Mouse (Mus musculus): ENCODE data around the gene Prr18. TPM values are rescaled to one million over a fixed set of nuclear protein-coding genes. Genes with fewer than 3 reads are reported as not detected.
"Not testable (repeated sequence)": the region's sequence is repeated elsewhere in the genome, so short reads cannot be mapped to it uniquely, and the experiment has no call there.

The Prr18 gene
- 29.8 and 31.5 TPM in 2 replicates for total RNA-seq (2014; rRNA removed)
- polyA plus RNA-seq (2015; fragmentation: Nextera tagmentation; extraction: Ambion mirVana) = 15.7 and 15.9 TPM in 2 replicates

- not testable (repeated sequence) for H3K4me2 ChIP-seq (ENCODE audit: low read depth, low read length, poor library complexity, severe bottlenecking); H3K36me3 ChIP-seq (ENCODE audit: insufficient read depth, low read length); DNase-seq (ENCODE audit: low spot score); H3K9me3 ChIP-seq (ENCODE audit: low read length); H3K27me3 ChIP-seq (ENCODE audit: insufficient read depth, low read length); ATAC-seq (ENCODE audit: low FRiP score); H3K27ac ChIP-seq (ENCODE audit: low read depth, low read length); H3K9ac ChIP-seq (replicated peaks; ENCODE audit: low read length, poor library complexity, severe bottlenecking); H3K4me3 ChIP-seq (ENCODE audit: low read depth, low read length)
- WGBS = no CpG with 5 or more reads among the region's 5 CpGs
- peaks cover 12% of the 10 kb centered on the region for H3K4me1 ChIP-seq (ENCODE audit: insufficient read depth, low read length)
Observed at GRCm38 (mm10) chr17:8337159-8337558, at the start of gene Prr18. Prr18 (plus strand) TSS chr17:8337459.

- Histone ChIP-seq H3K36me3 (ENCODE audit: insufficient read depth, low read length) (0 out of 2 replicates have a peak, but pooled peaks cover 6% of the 10 kb centered on the region), H3K9ac (replicated peaks; ENCODE audit: low read length, poor library complexity, severe bottlenecking) (no peak overlapping the region), H3K4me1 (ENCODE audit: insufficient read depth, low read length) (peaks cover 3% of the 10 kb centered on the region; the same call in 1 of the 2 replicates), H3K4me3 (ENCODE audit: low read depth, low read length) (no peak overlapping the region), H3K27me3 (ENCODE audit: insufficient read depth, low read length) (no peaks in the 10 kb centered on the region), H3K27ac (ENCODE audit: low read depth, low read length) (no peak overlapping the region), H3K4me2 (ENCODE audit: low read depth, low read length, poor library complexity, severe bottlenecking) (no peak overlapping the region), H3K9me3 (ENCODE audit: low read length) (no peaks in the 10 kb centered on the region)
- ATAC-seq (ENCODE audit: low FRiP score) (no peak), DNase-seq (ENCODE audit: low spot score) (no peak)
- WGBS = 95% methylated on average over 3 of the region's 3 CpGs
- no peak for TF ChIP-seq CTCF (IDR thresholded peaks at IDR 0.05)
Observed at GRCm38 (mm10) chr17:8289993-8290679, 47.1 kb upstream of the Prr18 start.

GRCm38 (mm10) chr17:8290736-8291135 is 46.5 kb upstream of the Prr18 start:
- Histone ChIP-seq H3K4me3 (ENCODE audit: low read depth, low read length) (no peak overlapping the region), H3K36me3 (ENCODE audit: insufficient read depth, low read length) (0 out of 2 replicates have a peak, but pooled peaks cover 6% of the 10 kb centered on the region), H3K4me1 (ENCODE audit: insufficient read depth, low read length) (peaks cover 2% of the 10 kb centered on the region; the same call in 1 of the 2 replicates), H3K27me3 (ENCODE audit: insufficient read depth, low read length) (no peaks in the 10 kb centered on the region), H3K9ac (replicated peaks; ENCODE audit: low read length, poor library complexity, severe bottlenecking) (no peak overlapping the region), H3K9me3 (ENCODE audit: low read length) (no peaks in the 10 kb centered on the region), H3K27ac (ENCODE audit: low read depth, low read length) (no peak overlapping the region), H3K4me2 (ENCODE audit: low read depth, low read length, poor library complexity, severe bottlenecking) (no peak overlapping the region)
- DNase-seq (ENCODE audit: low spot score) (no peak), ATAC-seq (ENCODE audit: low FRiP score) (no peak)
- TF ChIP-seq CTCF (IDR thresholded peaks at IDR 0.05) = no peak

- H3K27me3 ChIP-seq (ENCODE audit: insufficient read depth, low read length) = no peaks in the 10 kb centered on the region
- H3K27ac ChIP-seq (ENCODE audit: low read depth, low read length) = no peak overlapping the region
- DNase-seq (ENCODE audit: low spot score) (no peak), ATAC-seq (ENCODE audit: low FRiP score) (no peak)
- H3K4me3 ChIP-seq (ENCODE audit: low read depth, low read length) = no peak overlapping the region
- no peaks in the 10 kb centered on the region for H3K4me1 ChIP-seq (ENCODE audit: insufficient read depth, low read length)
- no peak overlapping the region for H3K9ac ChIP-seq (replicated peaks; ENCODE audit: low read length, poor library complexity, severe bottlenecking)
- no peaks in the 10 kb centered on the region for H3K9me3 ChIP-seq (ENCODE audit: low read length)
- H3K4me2 ChIP-seq (ENCODE audit: low read depth, low read length, poor library complexity, severe bottlenecking) = no peak overlapping the region
- peak; percentile 66 for TF ChIP-seq CTCF (IDR thresholded peaks at IDR 0.05)
- peaks cover 14% of the 10 kb centered on the region; the same call in 1 of the 2 replicates for H3K36me3 ChIP-seq (ENCODE audit: insufficient read depth, low read length)
Observed at GRCm38 (mm10) chr17:8295825-8296224, 41.4 kb upstream of the Prr18 start.

GRCm38 (mm10) chr17:8296313-8296844 is 40.9 kb upstream of the Prr18 start:
- ATAC-seq (ENCODE audit: low FRiP score) (no peak), DNase-seq (ENCODE audit: low spot score) (no peak)
- no peaks in the 10 kb centered on the region for H3K4me1 ChIP-seq (ENCODE audit: insufficient read depth, low read length)
- H3K9me3 ChIP-seq (ENCODE audit: low read length) = no peaks in the 10 kb centered on the region
- WGBS = 86% methylated on average over 9 of the region's 9 CpGs
- no peak overlapping the region for H3K9ac ChIP-seq (replicated peaks; ENCODE audit: low read length, poor library complexity, severe bottlenecking)
- H3K27ac ChIP-seq (ENCODE audit: low read depth, low read length) = no peak overlapping the region
- no peak overlapping the region for H3K4me3 ChIP-seq (ENCODE audit: low read depth, low read length)
- no peak for TF ChIP-seq CTCF (IDR thresholded peaks at IDR 0.05)
- H3K36me3 ChIP-seq (ENCODE audit: insufficient read depth, low read length) = peaks cover 13% of the 10 kb centered on the region; the same call in 1 of the 2 replicates
- no peak overlapping the region for H3K4me2 ChIP-seq (ENCODE audit: low read depth, low read length, poor library complexity, severe bottlenecking)
- H3K27me3 ChIP-seq (ENCODE audit: insufficient read depth, low read length) = no peaks in the 10 kb centered on the region

- Histone ChIP-seq H3K4me3 (ENCODE audit: low read depth, low read length) (no peak overlapping the region), H3K9ac (replicated peaks; ENCODE audit: low read length, poor library complexity, severe bottlenecking) (no peak overlapping the region), H3K27ac (ENCODE audit: low read depth, low read length) (no peak overlapping the region), H3K4me2 (ENCODE audit: low read depth, low read length, poor library complexity, severe bottlenecking) (no peak overlapping the region), H3K27me3 (ENCODE audit: insufficient read depth, low read length) (no peaks in the 10 kb centered on the region), H3K36me3 (ENCODE audit: insufficient read depth, low read length) (peaks cover 13% of the 10 kb centered on the region; the same call in 1 of the 2 replicates), H3K9me3 (ENCODE audit: low read length) (no peaks in the 10 kb centered on the region), H3K4me1 (ENCODE audit: insufficient read depth, low read length) (no peaks in the 10 kb centered on the region)
- no peak for ATAC-seq (ENCODE audit: low FRiP score)
- no peak for DNase-seq (ENCODE audit: low spot score)
- TF ChIP-seq CTCF (IDR thresholded peaks at IDR 0.05) = no peak
- WGBS = 84% methylated on average over 5 of the region's 5 CpGs
Observed at GRCm38 (mm10) chr17:8297746-8298145, 39.5 kb upstream of the Prr18 start.

Measured in midbrain, postnatal 0 days (tissue).